ENCODE assay signal across 15 mouse cellular contexts in the genomic region with DNA sequence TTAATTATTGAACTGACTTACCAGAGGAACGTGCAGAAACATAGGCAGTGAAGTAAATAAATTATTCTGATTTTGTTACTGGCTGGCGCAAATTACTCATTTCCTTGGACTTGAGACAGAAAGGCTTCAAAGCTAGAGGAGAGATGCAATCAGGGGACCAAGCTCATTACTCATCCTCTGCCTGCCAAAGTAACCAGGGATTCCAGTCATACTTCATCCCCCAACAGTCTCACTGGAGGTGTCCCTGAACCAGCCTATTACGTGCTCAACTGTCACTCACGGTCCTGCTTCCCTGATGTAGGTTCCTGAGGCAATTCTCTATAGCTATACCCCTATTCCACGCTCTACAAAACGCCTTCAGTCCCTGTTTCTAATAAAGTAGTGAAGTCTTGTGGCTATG.
"Had no signal": no experiment of that assay in that cellular context is flagged by ENCODE, and none has a peak within 500 bp of the region (broad histone marks: within the 10 kb centered on the region; RNA-seq: fewer than 3 reads in every experiment).

No protein-coding gene starts in this region.

- H3K4me3 ChIP-seq: layer of hippocampus, adult 2 months; limb, embryonic 15.5 days; liver, embryonic 12.5 days; lung, embryonic 15.5 days; megakaryocyte, embryonic 14.5 days; midbrain, embryonic 15.5 days; neural tube, embryonic 12.5 days; stomach, embryonic 15.5 days had no signal

- DNase-seq: kidney, adult 8-10 months; kidney, postnatal 36 days; lung, postnatal 14 days; retina, postnatal 1 day; right cerebral cortex, postnatal 4 days; thymus, adult 2 months; thymus, postnatal 25 days had no signal

- H3K4me1 ChIP-seq: limb, embryonic 15.5 days; liver, embryonic 12.5 days; lung, embryonic 15.5 days; stomach, embryonic 15.5 days had no signal
